Mouse (Mus musculus) hindbrain, embryonic 10.5 days (tissue): ENCODE measurements around the gene Sh3d19. TPM values are rescaled to one million over a fixed set of nuclear protein-coding genes. Genes with fewer than 3 reads are reported as not detected.

Experiments used
- DNase-seq: peaks from one replicate; pipeline ENCODE4 v3.0.0-alpha.2; 2017; ENCODE audit warnings: low spot score
- H3K27ac ChIP-seq: fragments of 300-500 bp; sonication (generic); 2 replicates; pipeline ENCODE4 v1.5.1; 2016; ENCODE audit warnings: mild to moderate bottlenecking, moderate library complexity
- H3K27me3 ChIP-seq: fragments of 300-500 bp; sonication (generic); 2 replicates; pipeline ENCODE4 v1.6.1; 2016; ENCODE audit warnings: mild to moderate bottlenecking; ENCODE audit not compliant: poor library complexity, insufficient read depth, severe bottlenecking
- H3K36me3 ChIP-seq: fragments of 300-500 bp; sonication (generic); 2 replicates; pipeline ENCODE4 v1.6.1; 2016; ENCODE audit warnings: mild to moderate bottlenecking, moderate library complexity
- H3K4me1 ChIP-seq: fragments of 300-500 bp; sonication (generic); replicated peaks from 2 replicates; pipeline ENCODE4 v1.6.1; 2016; ENCODE audit warnings: mild to moderate bottlenecking
- H3K4me3 ChIP-seq: fragments of 300-500 bp; sonication (generic); 2 replicates; pipeline ENCODE4 v1.5.1; 2016; ENCODE audit warnings: mild to moderate bottlenecking, moderate library complexity
- H3K9me3 ChIP-seq: fragments of 300-500 bp; sonication (generic); 2 replicates; pipeline ENCODE4 v1.6.1; 2016; ENCODE audit warnings: mild to moderate bottlenecking, moderate library complexity
- WGBS: fragments of 180-500 bp; shearing (Covaris S2); methylation state at CpG from one replicate; pipeline ENCODE4 v1.1.7; 2016; 5-methylcytosine and 5-hydroxymethylcytosine counted together
- polyA plus RNA-seq: library from polyadenylated mRNA; unstranded; fragments of >200 nt; fragmentation: Nextera tagmentation; extraction: Ambion mirVana; gene quantifications from 2 replicates; pipeline ENCODE4 v1.2.1, GENCODE M21; 2016

Sh3d19 gene
- polyA plus RNA-seq, 1 experiment from 2014 or later: 9.0 TPM

GRCm38 (mm10) chr3:85991140-85991801 is 20.4 kb downstream of the Sh3d19 start:
- no peak for DNase-seq
- Histone ChIP-seq H3K4me3 (no peak overlapping the region), H3K4me1 (0 out of 2 replicates have a peak, but pooled peaks cover 3% of the 10 kb centered on the region), H3K9me3 (no peaks in the 10 kb centered on the region), H3K36me3 (no peaks in the 10 kb centered on the region), H3K27ac (no peak overlapping the region), H3K27me3 (no peaks in the 10 kb centered on the region)
- 77% methylated on average over 6 of the region's 6 CpGs for WGBS

- Histone ChIP-seq H3K27ac (no peak overlapping the region), H3K4me3 (no peak overlapping the region), H3K4me1 (0 out of 2 replicates have a peak, but pooled peaks cover 3% of the 10 kb centered on the region), H3K36me3 (no peaks in the 10 kb centered on the region), H3K9me3 (no peaks in the 10 kb centered on the region), H3K27me3 (no peaks in the 10 kb centered on the region)
- DNase-seq: no peak
- WGBS: 74% methylated on average over 5 of the region's 5 CpGs
These were observed 20.9 kb downstream of the Sh3d19 start for GRCm38 (mm10) chr3:85991802-85992156.

- WGBS: 80% methylated on average over 11 of the region's 11 CpGs
- Histone ChIP-seq H3K27ac (0 out of 2 replicates have a peak overlapping the region, but pooled peaks have one; percentile 23), H3K9me3 (no peaks in the 10 kb centered on the region), H3K27me3 (no peaks in the 10 kb centered on the region), H3K36me3 (no peaks in the 10 kb centered on the region), H3K4me1 (0 out of 2 replicates have a peak, but pooled peaks cover 3% of the 10 kb centered on the region), H3K4me3 (no peak overlapping the region)
- DNase-seq: no peak
These were observed 22.8 kb downstream of the Sh3d19 start for GRCm38 (mm10) chr3:85993744-85994143.

GRCm38 (mm10) chr3:85994645-85995044 is 23.7 kb downstream of the Sh3d19 start:
- DNase-seq: no peak
- no peak overlapping the region for H3K27ac ChIP-seq
- WGBS: 86% methylated on average over 4 of the region's 4 CpGs
- H3K4me1 ChIP-seq: 0 out of 2 replicates have a peak, but pooled peaks cover 3% of the 10 kb centered on the region
- no peaks in the 10 kb centered on the region for H3K27me3 ChIP-seq
- H3K4me3 ChIP-seq: no peak overlapping the region
- no peaks in the 10 kb centered on the region for H3K36me3 ChIP-seq
- no peaks in the 10 kb centered on the region for H3K9me3 ChIP-seq

GRCm38 (mm10) chr3:86001271-86001670 is 30.4 kb downstream of the Sh3d19 start:
- WGBS: 98% methylated on average over 3 of the region's 3 CpGs
- Histone ChIP-seq H3K36me3 (no peaks in the 10 kb centered on the region), H3K9me3 (peaks cover 2% of the 10 kb centered on the region; the same call in 1 of the 2 replicates)

GRCm38 (mm10) chr3:86002423-86002822 is 31.5 kb downstream of the Sh3d19 start, which contains the start of gene Prss48:
Prss48 (minus strand) TSS chr3:86002491.
- Histone ChIP-seq H3K4me1 (0 out of 2 replicates have a peak, but pooled peaks cover 4% of the 10 kb centered on the region), H3K27me3 (no peaks in the 10 kb centered on the region)
- DNase-seq: peak; percentile 16

More at GRCm38 (mm10) chr3:86001271-86001670, 30.4 kb downstream of the Sh3d19 start:
- H3K27ac ChIP-seq: no peak overlapping the region
- H3K27me3 ChIP-seq: no peaks in the 10 kb centered on the region
- H3K4me3 ChIP-seq: no peak overlapping the region
- 0 out of 2 replicates have a peak, but pooled peaks cover 4% of the 10 kb centered on the region for H3K4me1 ChIP-seq
- no peak for DNase-seq

GRCm38 (mm10) chr3:86002940-86003339 is 32.0 kb downstream of the Sh3d19 start:
- H3K4me1 ChIP-seq: 0 out of 2 replicates have a peak, but pooled peaks cover 4% of the 10 kb centered on the region
- H3K4me3 ChIP-seq: no peak overlapping the region
- DNase-seq: no peak
- H3K27ac ChIP-seq: no peak overlapping the region
- H3K27me3 ChIP-seq: no peaks in the 10 kb centered on the region
- H3K9me3 ChIP-seq: peaks cover 2% of the 10 kb centered on the region; the same call in 1 of the 2 replicates
- no peaks in the 10 kb centered on the region for H3K36me3 ChIP-seq
- 86% methylated on average over 5 of the region's 5 CpGs for WGBS

More at GRCm38 (mm10) chr3:86002423-86002822, 31.5 kb downstream of the Sh3d19 start, which contains the start of gene Prss48:
- Histone ChIP-seq H3K4me3 (no peak within 1 kb of the TSS), H3K9me3 (peaks cover 2% of the 10 kb centered on the region; the same call in 1 of the 2 replicates), H3K27ac (no peak within 1 kb of the TSS), H3K36me3 (no peaks in the 10 kb centered on the region)
- WGBS: 73% methylated on average over 17 of the region's 17 CpGs

GRCm38 (mm10) chr3:86004751-86005150 is 33.8 kb downstream of the Sh3d19 start:
- H3K4me1 ChIP-seq: 0 out of 2 replicates have a peak, but pooled peaks cover 4% of the 10 kb centered on the region
- H3K9me3 ChIP-seq: peaks cover 2% of the 10 kb centered on the region; the same call in 1 of the 2 replicates
- WGBS: 90% methylated on average over 10 of the region's 10 CpGs
- 0 out of 2 replicates have a peak, but pooled peaks cover 4% of the 10 kb centered on the region for H3K36me3 ChIP-seq
- H3K27me3 ChIP-seq: no peaks in the 10 kb centered on the region
- DNase-seq: no peak
- no peak overlapping the region for H3K4me3 ChIP-seq
- H3K27ac ChIP-seq: no peak overlapping the region

- H3K4me1 ChIP-seq: 0 out of 2 replicates have a peak, but pooled peaks cover 4% of the 10 kb centered on the region
- DNase-seq: peak; percentile 6
- H3K27ac ChIP-seq: no peak overlapping the region
- H3K36me3 ChIP-seq: 0 out of 2 replicates have a peak, but pooled peaks cover 4% of the 10 kb centered on the region
- no peaks in the 10 kb centered on the region for H3K27me3 ChIP-seq
- WGBS: 62% methylated on average over 3 of the region's 3 CpGs
- H3K9me3 ChIP-seq: no peaks in the 10 kb centered on the region
- H3K4me3 ChIP-seq: no peak overlapping the region
These were observed 39.7 kb downstream of the Sh3d19 start for GRCm38 (mm10) chr3:86010618-86011017.

- H3K27me3 ChIP-seq: no peaks in the 10 kb centered on the region
- H3K4me3 ChIP-seq: no peak overlapping the region
- H3K27ac ChIP-seq: no peak overlapping the region
- H3K9me3 ChIP-seq: no peaks in the 10 kb centered on the region
- WGBS: 87% methylated on average over 6 of the region's 6 CpGs
- 0 out of 2 replicates have a peak, but pooled peaks cover 4% of the 10 kb centered on the region for H3K4me1 ChIP-seq
- no peak for DNase-seq
- 0 out of 2 replicates have a peak, but pooled peaks cover 4% of the 10 kb centered on the region for H3K36me3 ChIP-seq
These were observed 40.5 kb downstream of the Sh3d19 start for GRCm38 (mm10) chr3:86011373-86011772.

- Histone ChIP-seq H3K27ac (no peak overlapping the region), H3K36me3 (0 out of 2 replicates have a peak, but pooled peaks cover 4% of the 10 kb centered on the region), H3K4me1 (0 out of 2 replicates have a peak, but pooled peaks cover 4% of the 10 kb centered on the region), H3K9me3 (no peaks in the 10 kb centered on the region), H3K4me3 (no peak overlapping the region), H3K27me3 (no peaks in the 10 kb centered on the region)
- no peak for DNase-seq
- 70% methylated on average over 3 of the region's 3 CpGs for WGBS
These were observed 40.9 kb downstream of the Sh3d19 start for GRCm38 (mm10) chr3:86011833-86012232.

- Histone ChIP-seq H3K4me3 (no peak overlapping the region), H3K36me3 (no peaks in the 10 kb centered on the region), H3K9me3 (no peaks in the 10 kb centered on the region), H3K4me1 (0 out of 2 replicates have a peak, but pooled peaks cover 4% of the 10 kb centered on the region), H3K27me3 (no peaks in the 10 kb centered on the region), H3K27ac (no peak overlapping the region)
- 91% methylated on average over 10 of the region's 10 CpGs for WGBS
- no peak for DNase-seq
These were observed 42.9 kb downstream of the Sh3d19 start for GRCm38 (mm10) chr3:86013837-86014236.

- Histone ChIP-seq H3K36me3 (no peaks in the 10 kb centered on the region), H3K4me3 (no peak overlapping the region), H3K9me3 (no peaks in the 10 kb centered on the region), H3K27me3 (no peaks in the 10 kb centered on the region), H3K4me1 (no peaks in the 10 kb centered on the region), H3K27ac (no peak overlapping the region)
- no peak for DNase-seq
- 93% methylated on average over 1 of the region's 1 CpGs for WGBS
These were observed 46.1 kb downstream of the Sh3d19 start for GRCm38 (mm10) chr3:86016965-86017364.
